Mouse (Mus musculus): Measurements from ENCODE around the gene Fry.

DNA sequence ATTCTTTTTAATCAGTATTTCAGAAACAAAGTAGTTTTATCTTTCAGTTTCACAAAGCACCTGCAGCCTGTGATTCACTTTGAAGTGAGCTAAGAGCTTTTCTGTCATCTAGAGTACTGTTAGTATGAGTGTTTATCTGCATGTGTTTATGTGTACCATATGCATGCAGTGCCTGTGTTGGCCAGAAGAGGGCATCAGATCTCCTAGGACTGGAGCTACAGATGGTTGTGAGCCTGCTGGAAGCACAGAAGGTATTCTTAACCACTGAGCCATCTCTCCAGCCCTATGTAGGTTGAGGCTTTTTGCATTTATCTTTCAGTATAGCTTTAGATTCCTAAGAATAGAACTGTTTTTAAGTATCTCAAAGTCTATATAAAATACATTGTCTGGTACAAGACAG is 56.5 kb downstream of the Fry start:
- TF ChIP-seq CTCF (IDR thresholded peaks at IDR 0.05; ENCODE audit: low read depth) (peak; percentile 41), EP300 (IDR thresholded peaks at IDR 0.05; ENCODE audit: low read depth) (no peak)
